Mouse (Mus musculus): Measurements from ENCODE around the gene Adcy9. TPM values are rescaled to one million over a fixed set of nuclear protein-coding genes. Genes with fewer than 3 reads are reported as not detected.

Adcy9 gene
- total and polyA plus RNA-seq, 3 experiments, result 1.1 to 3.1 (median 1.2) TPM

DNA sequence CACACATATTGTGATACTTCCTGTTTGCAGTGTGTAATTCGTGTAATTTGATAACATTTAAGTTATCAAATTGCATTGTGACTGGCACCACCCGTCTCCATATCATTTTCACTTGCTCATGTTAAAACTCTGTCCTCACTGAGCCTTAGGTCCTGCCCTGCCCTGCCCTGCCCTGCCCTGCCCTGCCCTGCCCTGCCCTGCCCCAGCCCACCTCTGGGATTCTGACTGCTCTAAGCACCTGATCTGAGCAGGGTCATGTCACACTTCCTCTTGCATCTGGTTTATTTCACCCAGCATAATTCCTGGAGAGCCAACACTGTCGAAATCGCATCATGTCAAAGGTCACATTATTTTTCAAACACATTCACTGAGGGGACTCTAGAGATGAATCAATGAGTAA lies 26.1 kb upstream of the Adcy9 start:
- TF ChIP-seq USF1 (IDR thresholded peaks at IDR 0.05; ENCODE audit: low read depth, low read length), result no peak
- no peak for TF ChIP-seq MYC (IDR thresholded peaks at IDR 0.05; ENCODE audit: low read depth, low read length)
- no peak for TF ChIP-seq POLR2A (IDR thresholded peaks at IDR 0.05; ENCODE audit: low read depth, low read length)
- TF ChIP-seq USF2 (conservative IDR thresholded peaks at IDR 0.05; ENCODE audit: low read depth, low read length), result no peak
- TF ChIP-seq SMC3 (IDR thresholded peaks at IDR 0.05; ENCODE audit: low read depth, low read length), result no peak
- TF ChIP-seq RAD21 (IDR thresholded peaks at IDR 0.05; ENCODE audit: low read depth, low read length), result no peak
- no peak for TF ChIP-seq MAFK (IDR thresholded peaks at IDR 0.05; ENCODE audit: insufficient replicate concordance, low read length)
- TF ChIP-seq MAZ (IDR thresholded peaks at IDR 0.05; ENCODE audit: low read depth, low read length), result no peak
- no peak for TF ChIP-seq CTCF (conservative IDR thresholded peaks at IDR 0.05 in 1 of 2, IDR thresholded peaks at IDR 0.05 in 1 of 2; ENCODE audit: low read depth in 2 of 2, low read length in 2 of 2)
- TF ChIP-seq KAT2A (IDR thresholded peaks at IDR 0.05; ENCODE audit: insufficient replicate concordance, low read length), result no peak
- TF ChIP-seq ZMIZ1 (IDR thresholded peaks at IDR 0.05; ENCODE audit: low read depth, low read length), result no peak
- no peak for TF ChIP-seq TCF12 (IDR thresholded peaks at IDR 0.05; ENCODE audit: low read depth, low read length)
- no peak for TF ChIP-seq IRF4 (IDR thresholded peaks at IDR 0.05; ENCODE audit: low read depth, low read length)
- TF ChIP-seq CHD2 (IDR thresholded peaks at IDR 0.05; ENCODE audit: low read length), result no peak
- no peak for TF ChIP-seq E2F4 (IDR thresholded peaks at IDR 0.05; ENCODE audit: insufficient replicate concordance, low read depth, low read length)
- TF ChIP-seq MXI1 (IDR thresholded peaks at IDR 0.05; ENCODE audit: low read depth, low read length), result no peak
- no peak for TF ChIP-seq PAX5 (IDR thresholded peaks at IDR 0.05; ENCODE audit: low read length)
- Histone ChIP-seq H3K4me2 (ENCODE audit: insufficient read depth, low read depth, poor library complexity, severe bottlenecking) (no peak overlapping the region), H3K9me3 (replicated peaks; ENCODE audit: low read length) (no peaks in the 10 kb centered on the region), H3K27me3 (replicated peaks) (no peaks in the 10 kb centered on the region), H3K4me3 (replicated peaks in 1 of 3; ENCODE audit: low read depth in 2 of 3, low read length in 2 of 3, poor library complexity in 1 of 3) (no peak overlapping the region), H3K4me1 (ENCODE audit: control insufficient read depth in 1 of 2, insufficient read depth in 2 of 2) (peaks cover 0 to 2% of the 10 kb centered on the region in 2 experiments; a peak in 1 of 4 replicates), H3K9ac (ENCODE audit: insufficient read depth, low read depth) (no peak overlapping the region), H3K79me2 (replicated peaks; ENCODE audit: control insufficient read depth, extremely low read depth, insufficient read depth, poor library complexity, severe bottlenecking) (no peaks in the 10 kb centered on the region), H3K36me3 (replicated peaks in 1 of 2; ENCODE audit: control insufficient read depth in 1 of 2, insufficient read depth in 1 of 2, low read length in 1 of 2) (no peaks in the 10 kb centered on the region), H3K27ac (ENCODE audit: insufficient read depth, low read depth) (no peak overlapping the region)
- dilution Hi-C loops (cut with MboI; ENCODE audit: extremely low pct_ligation_motif_present, extremely low pct_unique_long_range_greater_than_20kb, low sequenced_read_pairs), result no loop called here
- DNase-seq (ENCODE audit: extremely low read depth), result no peak
- in situ Hi-C loops (cut with MboI; ENCODE audit: low pct_ligation_motif_present, low pct_unique_long_range_greater_than_20kb, low sequenced_read_pairs), result no loop called here

DNA sequence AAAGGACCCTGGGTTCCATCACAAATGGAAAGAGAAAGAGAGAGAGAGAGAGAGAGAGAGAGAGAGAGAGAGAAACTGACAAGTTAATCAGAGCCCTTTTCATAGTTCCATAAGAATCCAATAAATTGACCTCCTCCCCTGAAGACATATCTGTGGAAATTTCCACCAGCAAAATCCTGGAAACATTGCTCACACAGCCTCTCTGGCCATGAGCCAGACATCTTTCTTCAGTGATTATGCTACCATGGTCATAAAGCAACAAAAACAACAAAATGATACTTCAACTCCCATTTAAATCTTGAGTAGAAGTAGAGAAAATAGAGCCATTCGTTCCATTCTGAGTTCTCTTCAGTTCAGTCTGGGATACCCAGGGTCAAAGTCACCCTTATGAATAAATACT lies 24.1 kb upstream of the Adcy9 start:
- TF ChIP-seq GABPA (IDR thresholded peaks at IDR 0.05; ENCODE audit: insufficient replicate concordance, low read depth, low read length), result no peak
- no peak for TF ChIP-seq SMC3 (IDR thresholded peaks at IDR 0.05; ENCODE audit: low read depth, low read length)
- TF ChIP-seq MYC (IDR thresholded peaks at IDR 0.05; ENCODE audit: low read depth, low read length), result no peak
- TF ChIP-seq EP300 (IDR thresholded peaks at IDR 0.05; ENCODE audit: low read length), result no peak
- TF ChIP-seq SIN3A (IDR thresholded peaks at IDR 0.05; ENCODE audit: low read length), result no peak
- no peak for TF ChIP-seq MXI1 (IDR thresholded peaks at IDR 0.05; ENCODE audit: low read depth, low read length)
- TF ChIP-seq MAFK (IDR thresholded peaks at IDR 0.05; ENCODE audit: insufficient replicate concordance, low read length), result no peak
- TF ChIP-seq TBP (conservative IDR thresholded peaks at IDR 0.05; ENCODE audit: low read depth, low read length), result no peak
- TF ChIP-seq CHD2 (IDR thresholded peaks at IDR 0.05; ENCODE audit: low read length), result no peak
- no peak for TF ChIP-seq ZNF384 (IDR thresholded peaks at IDR 0.05; ENCODE audit: low read depth, low read length)
- no peak for TF ChIP-seq USF2 (conservative IDR thresholded peaks at IDR 0.05; ENCODE audit: low read depth, low read length)
- TF ChIP-seq BHLHE40 (IDR thresholded peaks at IDR 0.05; ENCODE audit: low read depth, low read length), result no peak
- TF ChIP-seq MEF2A (IDR thresholded peaks at IDR 0.05; ENCODE audit: borderline replicate concordance, low read depth, low read length), result no peak
- Histone ChIP-seq H3K27me3 (replicated peaks) (no peaks in the 10 kb centered on the region), H3K4me1 (ENCODE audit: control insufficient read depth in 1 of 2, insufficient read depth in 2 of 2) (peaks cover 0 to 2% of the 10 kb centered on the region in 2 experiments; a peak in 1 of 4 replicates), H3K79me2 (replicated peaks; ENCODE audit: control insufficient read depth, extremely low read depth, insufficient read depth, poor library complexity, severe bottlenecking) (no peaks in the 10 kb centered on the region), H3K4me3 (replicated peaks in 1 of 3; ENCODE audit: low read depth in 2 of 3, low read length in 2 of 3, poor library complexity in 1 of 3) (no peak overlapping the region), H3K4me2 (ENCODE audit: insufficient read depth, low read depth, poor library complexity, severe bottlenecking) (no peak overlapping the region), H3K9me3 (replicated peaks; ENCODE audit: low read length) (no peaks in the 10 kb centered on the region), H3K36me3 (replicated peaks in 1 of 2; ENCODE audit: control insufficient read depth in 1 of 2, insufficient read depth in 1 of 2, low read length in 1 of 2) (no peaks in the 10 kb centered on the region), H3K27ac (ENCODE audit: insufficient read depth, low read depth) (no peak overlapping the region), H3K9ac (ENCODE audit: insufficient read depth, low read depth) (no peak overlapping the region)
- no peak for DNase-seq (ENCODE audit: extremely low read depth)
- dilution Hi-C loops (cut with MboI; ENCODE audit: extremely low pct_ligation_motif_present, extremely low pct_unique_long_range_greater_than_20kb, low sequenced_read_pairs), result no loop called here
- in situ Hi-C loops (cut with MboI; ENCODE audit: low pct_ligation_motif_present, low pct_unique_long_range_greater_than_20kb, low sequenced_read_pairs), result no loop called here
